ENCODE assay signal across 10 mouse cellular contexts in the genomic region with DNA sequence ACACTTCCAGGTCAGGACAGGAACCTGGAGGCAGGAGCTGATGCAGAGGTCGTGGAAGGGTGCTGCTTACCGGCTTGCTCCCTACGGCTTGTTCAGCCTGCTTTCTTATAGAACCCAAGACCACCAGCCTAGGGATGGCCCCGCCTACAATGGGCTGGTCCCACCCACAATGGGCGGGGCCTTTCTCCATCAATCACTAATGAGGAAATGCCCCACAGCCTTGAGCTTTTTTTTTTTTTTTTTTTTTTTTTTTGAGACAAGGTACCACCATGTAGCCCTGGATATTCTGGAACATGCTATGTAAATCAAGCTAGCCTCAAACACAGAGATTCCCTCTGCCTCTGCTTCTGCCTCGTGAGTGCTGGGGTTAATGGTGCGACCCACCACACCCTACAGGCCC.
"Had no signal": no experiment of that assay in that cellular context is flagged by ENCODE, and none has a peak within 500 bp of the region (broad histone marks: within the 10 kb centered on the region; RNA-seq: fewer than 3 reads in every experiment).

No protein-coding gene starts in this region.

- H3K9ac ChIP-seq: kidney, embryonic 15.5 days; liver, embryonic 12.5 days; lung, embryonic 14.5 days; midbrain, embryonic 15.5 days had no signal

- DNase-seq: kidney, adult 2 months; lung, embryonic 14.5 days; lung, postnatal 10 days; lung, postnatal 4 days; right cerebral cortex, postnatal 14 days had no signal

- H3K9me3 ChIP-seq: kidney, embryonic 15.5 days; liver, embryonic 12.5 days; midbrain, embryonic 15.5 days had no signal

- H3K4me2 ChIP-seq: kidney, embryonic 15.5 days; liver, embryonic 12.5 days; lung, embryonic 14.5 days; midbrain, embryonic 15.5 days had no signal

- H3K4me1 ChIP-seq: midbrain, embryonic 15.5 days had no signal

- H3K27ac ChIP-seq: kidney, embryonic 15.5 days; left cerebral cortex, adult 2 months; liver, embryonic 12.5 days; midbrain, embryonic 10.5 days; midbrain, embryonic 15.5 days had no signal

- ATAC-seq: liver, embryonic 12.5 days; midbrain, embryonic 15.5 days had no signal

- H3K4me3 ChIP-seq: kidney, embryonic 15.5 days; left cerebral cortex, adult 2 months; liver, embryonic 12.5 days; midbrain, embryonic 10.5 days; midbrain, embryonic 15.5 days had no signal
